Comparison of ENCODE assay signal across 10 mouse cellular contexts in genomic region chr1:181014731-181015500, GRCm38 (mm10). TPM values are rescaled to one million over a fixed set of nuclear protein-coding genes. Genes with fewer than 3 reads are reported as not detected.
DNase-seq lines count a peak whose midpoint lies in the region; ATAC-seq and TF ChIP-seq lines count a peak whose summit lies in the region.
"Had no signal": no experiment of that assay in that cellular context is flagged by ENCODE, and none has a peak within 500 bp of the region (broad histone marks: within the 10 kb centered on the region; RNA-seq: fewer than 3 reads in every experiment).

No protein-coding gene starts in this region.

- H3K4me3 ChIP-seq in spleen, adult 2 months (ENCODE audit: extremely low read depth, insufficient read depth, insufficient read length): no peak overlapping the region
- no peak overlapping the region for H3K4me3 ChIP-seq in heart, embryonic 15.5 days
- no peak overlapping the region for H3K4me3 ChIP-seq in forebrain, embryonic 15.5 days

- H3K9me3 ChIP-seq in heart, embryonic 15.5 days (replicated peaks): no peaks in the 10 kb centered on the region
- no peaks in the 10 kb centered on the region for H3K9me3 ChIP-seq in forebrain, embryonic 15.5 days

- H3K27me3 ChIP-seq in spleen, adult 2 months (ENCODE audit: control insufficient read depth, insufficient read depth, low read length): no peaks in the 10 kb centered on the region
- peaks cover 7% of the 10 kb centered on the region for H3K27me3 ChIP-seq in heart, embryonic 15.5 days
- H3K27me3 ChIP-seq in forebrain, embryonic 15.5 days: no peaks in the 10 kb centered on the region

- TF ChIP-seq POLR2A in spleen, adult 2 months (IDR thresholded peaks at IDR 0.05; ENCODE audit: low read depth, low read length): no peak

- peak overlapping the region; percentile 91 for H3K27ac ChIP-seq in spleen, adult 2 months (ENCODE audit: insufficient read depth, low read length)
- H3K27ac ChIP-seq in heart, embryonic 15.5 days: peak overlapping the region; percentile 83
- H3K27ac ChIP-seq in forebrain, embryonic 15.5 days (replicated peaks): no peak overlapping the region

- H3K4me1 ChIP-seq in spleen, adult 2 months (ENCODE audit: control insufficient read depth, insufficient read depth, insufficient read length): peaks cover 16% of the 10 kb centered on the region; the same call in 1 of the 2 replicates
- peaks cover 34% of the 10 kb centered on the region for H3K4me1 ChIP-seq in heart, embryonic 15.5 days (replicated peaks)
- peaks cover 22% of the 10 kb centered on the region for H3K4me1 ChIP-seq in forebrain, embryonic 15.5 days

- peak in 1 of 2 experiments; percentile 31 for DNase-seq in spleen, adult 2 months (ENCODE audit: low read depth in 1 of 2, low spot score in 2 of 2)
- no peak for DNase-seq in spleen, adult 18-20 months
- DNase-seq in cerebellum, adult 18-20 months: peak; percentile 62 to 67
- DNase-seq in lung, postnatal 14 days: peak; percentile 73
- DNase-seq in layer of hippocampus, postnatal 25 days (ENCODE audit: extremely low spot score in 1 of 2, low spot score in 1 of 2): no peak
- DNase-seq in layer of hippocampus, postnatal 14 days (ENCODE audit: low spot score in 2 of 2): no peak

- WGBS in spleen, adult 2 months: 65% methylated on average over 6 of the region's 6 CpGs
- 66% methylated on average over 6 of the region's 6 CpGs for WGBS in heart, embryonic 15.5 days
- 80% methylated on average over 6 of the region's 6 CpGs for WGBS in forebrain, embryonic 15.5 days

- H3K4me2 ChIP-seq in heart, embryonic 15.5 days: no peak overlapping the region
- H3K4me2 ChIP-seq in forebrain, embryonic 15.5 days (replicated peaks): no peak overlapping the region

- no peak for TF ChIP-seq CTCF in spleen, adult 2 months (IDR thresholded peaks at IDR 0.05; ENCODE audit: extremely low read depth, insufficient read depth, insufficient read length, insufficient replicate concordance)

- H3K36me3 ChIP-seq in spleen, adult 2 months (ENCODE audit: control insufficient read depth, insufficient read depth, low read length): 0 out of 2 replicates have a peak, but pooled peaks cover 1% of the 10 kb centered on the region
- H3K36me3 ChIP-seq in heart, embryonic 15.5 days: no peaks in the 10 kb centered on the region
- no peaks in the 10 kb centered on the region for H3K36me3 ChIP-seq in forebrain, embryonic 15.5 days

- no peak for ATAC-seq in heart, embryonic 15.5 days (replicated peaks; ENCODE audit: insufficient number of reproducible peaks, insufficient read depth, low FRiP score, low read depth)
- no peak for ATAC-seq in forebrain, embryonic 15.5 days (replicated peaks)

- no peak overlapping the region for H3K9ac ChIP-seq in heart, embryonic 15.5 days
- H3K9ac ChIP-seq in forebrain, embryonic 15.5 days (replicated peaks): no peak overlapping the region

RNA-seq across cellular contexts. Expression of gene Ephx1, which starts 5.8 kb away (rescaled TPM):
- polyA plus RNA-seq in spleen, adult 2 months (2012; rRNA removed): 50.5 and 52.2 TPM in 2 replicates
- polyA plus RNA-seq in heart, embryonic 15.5 days (2015; fragmentation: Nextera tagmentation; extraction: Ambion mirVana): 10.0 and 10.7 TPM in 2 replicates
- polyA plus RNA-seq in forebrain, embryonic 15.5 days (2015; fragmentation: Nextera tagmentation; extraction: Ambion mirVana): 3.6 and 4.0 TPM in 2 replicates
- total RNA-seq in layer of hippocampus, postnatal 25 days (2021): 10 to 100 TPM; 26.8 to 31.2 TPM
- 10 to 100 TPM; 19.7 to 28.3 TPM for total RNA-seq in layer of hippocampus, postnatal 14 days (2021)

RNA-seq across cellular contexts. Expression of gene 9130409I23Rik, which starts 36.1 kb away (rescaled TPM):
- 0.04 TPM in 1 of 2 replicates, not detected in the other for polyA plus RNA-seq in spleen, adult 2 months (2012; rRNA removed)
- not detected in 2 replicates for polyA plus RNA-seq in heart, embryonic 15.5 days (2015; fragmentation: Nextera tagmentation; extraction: Ambion mirVana)
- 0.11 TPM in 1 of 2 replicates, not detected in the other for polyA plus RNA-seq in forebrain, embryonic 15.5 days (2015; fragmentation: Nextera tagmentation; extraction: Ambion mirVana)
- total RNA-seq in layer of hippocampus, postnatal 25 days (2021): under 1 TPM in 1 of 2 experiments, not detected in 1; 0.15 TPM
- not detected for total RNA-seq in layer of hippocampus, postnatal 14 days (2021)
- total RNA-seq: adrenal gland, adult 18-20 months; left cerebral cortex, postnatal 10 days had no signal

Comparison
In these comparisons a context has a peak if more than half of its experiments do, and no peak if none do; other contexts are left out.
1. DNase-seq: peak in cerebellum, adult 18-20 months (2 of 2) and lung, postnatal 14 days (single experiment); none in spleen, adult 18-20 months (0 of 2), layer of hippocampus, postnatal 25 days (0 of 2) and layer of hippocampus, postnatal 14 days (0 of 2).